Mouse (Mus musculus) kidney, adult 11 months (tissue): ENCODE measurements at regions not wholly inside any gene's neighbourhood (a gene's known extent, or its start where the extent isn't known, plus 50 kb on each side); places are given as distances from the start of the nearest gene placed in this dataset.

ENCODE experiments used
- DNase-seq: peaks from one replicate; pipeline ENCODE4 v3.0.0; 2022

- DNase-seq = no peak
Observed at GRCm38 (mm10) chr4:47534959-47535358, 60.5 kb downstream of the Sec61b start.

GRCm38 (mm10) chr4:47567694-47568093, 93.2 kb downstream of the Sec61b start:
- no peak for DNase-seq

- DNase-seq = no peak
Observed at GRCm38 (mm10) chr4:47570846-47571245, 96.4 kb downstream of the Sec61b start.

GRCm38 (mm10) chr4:47576011-47576410, 101.6 kb downstream of the Sec61b start:
- DNase-seq = no peak

GRCm38 (mm10) chr4:47577490-47577889, 103.0 kb downstream of the Sec61b start:
- DNase-seq = no peak

GRCm38 (mm10) chr4:47578637-47579036, 104.2 kb downstream of the Sec61b start:
- DNase-seq = no peak

GRCm38 (mm10) chr4:47580556-47580955, 106.1 kb downstream of the Sec61b start:
- no peak for DNase-seq

- DNase-seq = peak; percentile 36
Observed at GRCm38 (mm10) chr4:47587256-47587655, 112.8 kb downstream of the Sec61b start.

- no peak for DNase-seq
Observed at GRCm38 (mm10) chr4:47592271-47592986, 118.0 kb downstream of the Sec61b start.

- no peak for DNase-seq
Observed at GRCm38 (mm10) chr4:47593155-47593554, 118.7 kb downstream of the Sec61b start.

- no peak for DNase-seq
Observed at GRCm38 (mm10) chr4:47594171-47594570, 119.7 kb downstream of the Sec61b start.

- DNase-seq = no peak
Observed at GRCm38 (mm10) chr4:47595841-47596240, 121.4 kb downstream of the Sec61b start.

- no peak for DNase-seq
Observed at GRCm38 (mm10) chr4:47597586-47597985, 123.1 kb downstream of the Sec61b start.

- no peak for DNase-seq
Observed at GRCm38 (mm10) chr4:47598216-47598615, 123.8 kb downstream of the Sec61b start.

GRCm38 (mm10) chr4:47601301-47602070, 127.0 kb downstream of the Sec61b start:
- DNase-seq = no peak

GRCm38 (mm10) chr4:47603378-47603777, 128.9 kb downstream of the Sec61b start:
- no peak for DNase-seq

- DNase-seq = no peak
Observed at GRCm38 (mm10) chr4:47603847-47604397, 129.5 kb downstream of the Sec61b start.

- no peak for DNase-seq
Observed at GRCm38 (mm10) chr4:47605676-47606075, 131.2 kb downstream of the Sec61b start.

- DNase-seq = no peak
Observed at GRCm38 (mm10) chr4:47608673-47609072, 134.2 kb downstream of the Sec61b start.

- no peak for DNase-seq
Observed at GRCm38 (mm10) chr4:47610913-47611312, 136.5 kb downstream of the Sec61b start.

- DNase-seq = no peak
Observed at GRCm38 (mm10) chr4:47616525-47616924, 142.1 kb downstream of the Sec61b start.

GRCm38 (mm10) chr4:47620700-47621099, 146.2 kb downstream of the Sec61b start:
- DNase-seq = no peak

GRCm38 (mm10) chr4:47622851-47623743, 148.6 kb downstream of the Sec61b start:
- DNase-seq = no peak
